Mouse (Mus musculus) myocyte (in vitro differentiated cells): ENCODE measurements around the gene Ptprg. TPM values are rescaled to one million over a fixed set of nuclear protein-coding genes. Genes with fewer than 3 reads are reported as not detected.

Experiments
- H3K27me3 ChIP-seq: one replicate; pipeline ENCODE4 v1.6.1; 2011; ENCODE audit not compliant: control insufficient read depth, insufficient read depth, insufficient read length
- H3K36me3 ChIP-seq: one replicate; pipeline ENCODE4 v1.6.1; 2011; ENCODE audit not compliant: control insufficient read depth, insufficient read depth
- H3K4me2 ChIP-seq: one replicate; pipeline ENCODE4 v1.6.1; 2011; ENCODE audit warnings: low read depth, control low read depth
- H3K4me3 ChIP-seq: one replicate; pipeline ENCODE4 v1.5.1; 2011; ENCODE audit warnings: mild to moderate bottlenecking, control low read depth, moderate library complexity
- H3K79me2 ChIP-seq: one replicate; pipeline ENCODE4 v1.6.1; 2011; ENCODE audit not compliant: control insufficient read depth, insufficient read depth
- H3ac ChIP-seq: one replicate; pipeline ENCODE4 v1.6.1; 2011; ENCODE audit not compliant: control insufficient read depth, insufficient read length
- CEBPB ChIP-seq: IDR thresholded peaks from 2 replicates; pipeline ENCODE4 v1.6.1; 2011; ENCODE audit warnings: mild to moderate bottlenecking, moderate library complexity; ENCODE audit not compliant: poor library complexity, insufficient read depth, severe bottlenecking
- E2F4 ChIP-seq: IDR thresholded peaks from one replicate; pipeline ENCODE4 v1.6.1; 2011; ENCODE audit warnings: mild to moderate bottlenecking, control low read depth, moderate library complexity; ENCODE audit not compliant: insufficient read depth
- MAX ChIP-seq: IDR thresholded peaks from one replicate; pipeline ENCODE4 v1.6.1; 2011; ENCODE audit warnings: low read depth, mild to moderate bottlenecking, control low read depth
- MYOD1 ChIP-seq, 3 experiments: IDR thresholded peaks; one replicate each; pipeline ENCODE4 v1.6.1; 2011; ENCODE audit warnings: control low read depth in 2 of 3, low read depth in 2 of 3, mild to moderate bottlenecking in 2 of 3, moderate library complexity in 1 of 3; ENCODE audit not compliant: insufficient read length in 2 of 3, control insufficient read depth in 1 of 3
- MYOG ChIP-seq, 3 experiments: IDR thresholded peaks; one replicate each; pipeline ENCODE4 v1.6.1; 2011; ENCODE audit warnings: control low read depth in 2 of 3, low read depth in 2 of 3, mild to moderate bottlenecking in 2 of 3; ENCODE audit not compliant: insufficient read length in 2 of 3, control insufficient read depth in 1 of 3, insufficient read depth in 1 of 3
- POLR2A ChIP-seq: IDR thresholded peaks from one replicate; pipeline ENCODE4 v1.6.1; 2011; ENCODE audit warnings: low read depth, mild to moderate bottlenecking, control low read depth, moderate library complexity; ENCODE audit not compliant: insufficient read length
- POLR2AphosphoS2 ChIP-seq: IDR thresholded peaks from one replicate; pipeline ENCODE4 v1.6.1; 2011; ENCODE audit warnings: low read depth, control low read depth; ENCODE audit not compliant: insufficient read length
- REST ChIP-seq: IDR thresholded peaks from one replicate; pipeline ENCODE4 v1.6.1; 2011; ENCODE audit warnings: mild to moderate bottlenecking, control low read depth, moderate library complexity; ENCODE audit not compliant: insufficient read depth, insufficient read length
- SRF ChIP-seq: IDR thresholded peaks from one replicate; pipeline ENCODE4 v1.6.1; 2011; ENCODE audit warnings: low read depth; ENCODE audit not compliant: control insufficient read depth, insufficient read length
- TCF12 ChIP-seq: IDR thresholded peaks from one replicate; pipeline ENCODE4 v1.6.1; 2011; ENCODE audit warnings: mild to moderate bottlenecking, control low read depth; ENCODE audit not compliant: poor library complexity, insufficient read depth, severe bottlenecking
- TCF3 ChIP-seq: IDR thresholded peaks from one replicate; pipeline ENCODE4 v1.6.1; 2011; ENCODE audit warnings: low read depth, control low read depth; ENCODE audit not compliant: insufficient read length
- USF1 ChIP-seq: IDR thresholded peaks from one replicate; pipeline ENCODE4 v1.6.1; 2011; ENCODE audit warnings: low read depth, mild to moderate bottlenecking, control low read depth, moderate library complexity
- polyA plus RNA-seq: library from polyadenylated mRNA; unstranded; fragments of >200 nt; fragmentation: generic; extraction: Trizol; gene quantifications from one replicate; pipeline ENCODE4 v1.2.1, GENCODE M21; 2012; ENCODE audit warnings: missing spikeins

The Ptprg gene
- polyA plus RNA-seq, 1 experiment: 14.4 TPM

GRCm38 (mm10) chr14:11561397-11561796 is 8.1 kb downstream of the Ptprg start:
- Histone ChIP-seq H3ac (no peak overlapping the region), H3K79me2 (peaks cover 31% of the 10 kb centered on the region), H3K36me3 (no peaks in the 10 kb centered on the region), H3K27me3 (no peaks in the 10 kb centered on the region), H3K4me2 (no peak overlapping the region), H3K4me3 (no peak overlapping the region)
- TF ChIP-seq E2F4: no peak
- no peak for TF ChIP-seq REST
- TF ChIP-seq SRF: no peak
- TF ChIP-seq MYOG (IDR thresholded peaks at IDR 0.05; ENCODE audit: control insufficient read depth in 1 of 3, insufficient read depth in 1 of 3, insufficient read length in 2 of 3, low read depth in 2 of 3): no peak
- no peak for TF ChIP-seq MAX
- no peak for TF ChIP-seq POLR2A
- TF ChIP-seq POLR2AphosphoS2: no peak

- Histone ChIP-seq H3K79me2 (peaks cover 26% of the 10 kb centered on the region), H3K36me3 (no peaks in the 10 kb centered on the region), H3ac (no peak overlapping the region), H3K4me3 (no peak overlapping the region), H3K27me3 (no peaks in the 10 kb centered on the region), H3K4me2 (no peak overlapping the region)
- TF ChIP-seq E2F4: no peak
- TF ChIP-seq MYOG (IDR thresholded peaks at IDR 0.05; ENCODE audit: control insufficient read depth in 1 of 3, insufficient read depth in 1 of 3, insufficient read length in 2 of 3, low read depth in 2 of 3): no peak
- TF ChIP-seq USF1: no peak
- no peak for TF ChIP-seq MYOD1 (IDR thresholded peaks at IDR 0.05; ENCODE audit: control insufficient read depth in 1 of 3, insufficient read length in 2 of 3, low read depth in 2 of 3)
- TF ChIP-seq CEBPB: no peak
- TF ChIP-seq TCF12: no peak
- TF ChIP-seq TCF3: no peak
- no peak for TF ChIP-seq MAX
- TF ChIP-seq POLR2AphosphoS2: no peak
- TF ChIP-seq POLR2A: no peak
- no peak for TF ChIP-seq REST
- TF ChIP-seq SRF: no peak
Measured at GRCm38 (mm10) chr14:11562870-11563269, 9.5 kb downstream of the Ptprg start.

GRCm38 (mm10) chr14:11563656-11564055 is 10.3 kb downstream of the Ptprg start:
- H3K36me3 ChIP-seq: no peaks in the 10 kb centered on the region
- peaks cover 24% of the 10 kb centered on the region for H3K79me2 ChIP-seq
- no peak overlapping the region for H3K4me3 ChIP-seq
- no peak overlapping the region for H3K4me2 ChIP-seq
- H3K27me3 ChIP-seq: no peaks in the 10 kb centered on the region
- TF ChIP-seq MAX (no peak), MYOG (IDR thresholded peaks at IDR 0.05; ENCODE audit: control insufficient read depth in 1 of 3, insufficient read depth in 1 of 3, insufficient read length in 2 of 3, low read depth in 2 of 3) (no peak), TCF3 (no peak), SRF (no peak), CEBPB (no peak), E2F4 (no peak), REST (no peak), USF1 (no peak), POLR2AphosphoS2 (no peak), POLR2A (no peak), TCF12 (no peak), MYOD1 (IDR thresholded peaks at IDR 0.05; ENCODE audit: control insufficient read depth in 1 of 3, insufficient read length in 2 of 3, low read depth in 2 of 3) (no peak)
- no peak overlapping the region for H3ac ChIP-seq

- H3ac ChIP-seq: no peak overlapping the region
- no peak overlapping the region for H3K4me2 ChIP-seq
- no peaks in the 10 kb centered on the region for H3K36me3 ChIP-seq
- TF ChIP-seq MAX (no peak), CEBPB (no peak), SRF (no peak), REST (no peak), TCF3 (no peak), TCF12 (no peak), USF1 (no peak), POLR2AphosphoS2 (no peak), MYOG (IDR thresholded peaks at IDR 0.05; ENCODE audit: control insufficient read depth in 1 of 3, insufficient read depth in 1 of 3, insufficient read length in 2 of 3, low read depth in 2 of 3) (no peak), MYOD1 (IDR thresholded peaks at IDR 0.05; ENCODE audit: control insufficient read depth in 1 of 3, insufficient read length in 2 of 3, low read depth in 2 of 3) (no peak), E2F4 (no peak)
- no peak overlapping the region for H3K4me3 ChIP-seq
- H3K27me3 ChIP-seq: no peaks in the 10 kb centered on the region
- peaks cover 24% of the 10 kb centered on the region for H3K79me2 ChIP-seq
Measured at GRCm38 (mm10) chr14:11564456-11564855, 11.1 kb downstream of the Ptprg start.

- Histone ChIP-seq H3K27me3 (no peaks in the 10 kb centered on the region), H3K36me3 (no peaks in the 10 kb centered on the region), H3K4me3 (no peak overlapping the region), H3ac (no peak overlapping the region), H3K79me2 (peaks cover 24% of the 10 kb centered on the region), H3K4me2 (no peak overlapping the region)
- no peak for TF ChIP-seq REST
- no peak for TF ChIP-seq MAX
- no peak for TF ChIP-seq TCF3
- no peak for TF ChIP-seq CEBPB
- no peak for TF ChIP-seq MYOD1 (IDR thresholded peaks at IDR 0.05; ENCODE audit: control insufficient read depth in 1 of 3, insufficient read length in 2 of 3, low read depth in 2 of 3)
- no peak for TF ChIP-seq E2F4
- TF ChIP-seq POLR2AphosphoS2: no peak
- no peak for TF ChIP-seq TCF12
- no peak for TF ChIP-seq SRF
- TF ChIP-seq USF1: no peak
- TF ChIP-seq POLR2A: no peak
- no peak for TF ChIP-seq MYOG (IDR thresholded peaks at IDR 0.05; ENCODE audit: control insufficient read depth in 1 of 3, insufficient read depth in 1 of 3, insufficient read length in 2 of 3, low read depth in 2 of 3)
Measured at GRCm38 (mm10) chr14:11565283-11565682, 12.0 kb downstream of the Ptprg start.
